Mouse (Mus musculus) CH12.LX (cell line): ENCODE data around the gene Myo19. TPM values are rescaled to one million over a fixed set of nuclear protein-coding genes. Genes with fewer than 3 reads are reported as not detected.
A peak's percentile ranks its signal among the peaks of the same experiment; 100 is the strongest.

Experiments used
- DNase-seq: peaks from one replicate; pipeline ENCODE4 v3.0.0-alpha.2; 2013; ENCODE audit errors: extremely low read depth
- H3K27ac ChIP-seq: 2 replicates; pipeline ENCODE4 v1.5.1; 2012; ENCODE audit warnings: low read depth, mild to moderate bottlenecking, control low read depth, moderate library complexity; ENCODE audit not compliant: insufficient read depth
- H3K27me3 ChIP-seq: replicated peaks from 2 replicates; pipeline ENCODE3; 2012; ENCODE audit warnings: inconsistent platforms
- H3K36me3 ChIP-seq, 2 experiments: replicated peaks in 1 of 2; 2 replicates each; pipeline versions ENCODE3 to v1.6.1; 2012; ENCODE audit warnings: inconsistent platforms in 1 of 2, low read length in 1 of 2, mild to moderate bottlenecking in 1 of 2, mixed read lengths in 1 of 2, moderate library complexity in 1 of 2; ENCODE audit not compliant: control insufficient read depth in 1 of 2, insufficient read depth in 1 of 2
- H3K4me1 ChIP-seq, 2 experiments: 2 replicates each; pipeline ENCODE4 v1.6.1; 2012; ENCODE audit warnings: inconsistent platforms in 1 of 2, moderate library complexity in 1 of 2; ENCODE audit not compliant: insufficient read depth in 2 of 2, control insufficient read depth in 1 of 2
- H3K4me2 ChIP-seq: 2 replicates; pipeline ENCODE4 v1.6.1; 2012; ENCODE audit warnings: low read depth, mild to moderate bottlenecking, control low read depth; ENCODE audit not compliant: poor library complexity, insufficient read depth, severe bottlenecking
- H3K4me3 ChIP-seq, 3 experiments: fragments of 150-350 bp in 1 of 3; sonication (generic) in 1 of 3; replicated peaks in 1 of 3; 2 replicates each; pipeline versions ENCODE3 to v1.5.1; 2011 to 2012; ENCODE audit warnings: low read depth in 2 of 3, low read length in 2 of 3, mild to moderate bottlenecking in 2 of 3, moderate library complexity in 2 of 3, control low read depth in 1 of 3, improper control_type of control experiment in 1 of 3, inconsistent platforms in 1 of 3, mixed read lengths in 1 of 3; ENCODE audit not compliant: poor library complexity in 1 of 3
- H3K79me2 ChIP-seq: replicated peaks from 2 replicates; pipeline ENCODE4 v1.6.1; 2012; ENCODE audit warnings: mild to moderate bottlenecking, moderate library complexity; ENCODE audit not compliant: control insufficient read depth, poor library complexity, insufficient read depth, severe bottlenecking; ENCODE audit errors: extremely low read depth
- H3K9ac ChIP-seq: 2 replicates; pipeline ENCODE4 v1.6.1; 2012; ENCODE audit warnings: low read depth, mild to moderate bottlenecking, control low read depth, moderate library complexity; ENCODE audit not compliant: insufficient read depth
- H3K9me3 ChIP-seq: replicated peaks from 2 replicates; pipeline ENCODE3; 2012; ENCODE audit warnings: low read length, inconsistent platforms, mixed read lengths
- BHLHE40 ChIP-seq: IDR thresholded peaks from 2 replicates; pipeline ENCODE4 v1.6.1; 2011; ENCODE audit warnings: mild to moderate bottlenecking, low read depth, low read length, improper control_type of control experiment
- CHD1 ChIP-seq: IDR thresholded peaks from 2 replicates; pipeline ENCODE4 v1.6.1; 2012; ENCODE audit warnings: low read depth, low read length, improper control_type of control experiment, inconsistent platforms
- CTCF ChIP-seq, 2 experiments: IDR thresholded peaks in 1 of 2; conservative IDR thresholded peaks in 1 of 2; 2 replicates each; pipeline ENCODE4 v1.5.1; 2011 to 2012; ENCODE audit warnings: low read depth in 2 of 2, low read length in 2 of 2, improper control_type of control experiment in 1 of 2, inconsistent platforms in 1 of 2, mild to moderate bottlenecking in 1 of 2, moderate library complexity in 1 of 2
- IRF4 ChIP-seq: IDR thresholded peaks from 2 replicates; pipeline ENCODE4 v1.6.1; 2014; ENCODE audit warnings: low read depth, mild to moderate bottlenecking, inconsistent platforms, low read length, improper control_type of control experiment
- JUN ChIP-seq: IDR thresholded peaks from 2 replicates; pipeline ENCODE4 v1.6.1; 2011; ENCODE audit warnings: low read depth, mild to moderate bottlenecking, low read length, improper control_type of control experiment, moderate library complexity; ENCODE audit not compliant: insufficient read depth
- JUND ChIP-seq: conservative IDR thresholded peaks from 2 replicates; pipeline ENCODE4 v1.6.1; 2011; ENCODE audit warnings: low read depth, low read length, improper control_type of control experiment
- MAZ ChIP-seq: IDR thresholded peaks from 2 replicates; pipeline ENCODE4 v1.6.1; 2012; ENCODE audit warnings: low read depth, mild to moderate bottlenecking, inconsistent platforms, low read length, improper control_type of control experiment, moderate library complexity
- MEF2A ChIP-seq: IDR thresholded peaks from 2 replicates; pipeline ENCODE4 v1.6.1; 2014; ENCODE audit warnings: low read depth, mild to moderate bottlenecking, inconsistent platforms, low read length, improper control_type of control experiment, borderline replicate concordance
- MXI1 ChIP-seq: IDR thresholded peaks from 2 replicates; pipeline ENCODE4 v1.6.1; 2011; ENCODE audit warnings: mild to moderate bottlenecking, low read depth, low read length, improper control_type of control experiment
- MYC ChIP-seq: IDR thresholded peaks from 2 replicates; pipeline ENCODE4 v1.6.1; 2011; ENCODE audit warnings: low read depth, mild to moderate bottlenecking, improper control_type of control experiment, low read length
- NELFE ChIP-seq: IDR thresholded peaks from 2 replicates; pipeline ENCODE4 v1.6.1; 2011; ENCODE audit warnings: low read depth, low read length, improper control_type of control experiment
- POLR2A ChIP-seq: IDR thresholded peaks from 2 replicates; pipeline ENCODE4 v1.6.1; 2011; ENCODE audit warnings: low read depth, mild to moderate bottlenecking, improper control_type of control experiment, low read length
- POLR2AphosphoS2 ChIP-seq: IDR thresholded peaks from 2 replicates; pipeline ENCODE4 v1.6.1; 2011; ENCODE audit warnings: low read depth, low read length, improper control_type of control experiment
- TBP ChIP-seq: conservative IDR thresholded peaks from 2 replicates; pipeline ENCODE4 v1.6.1; 2011; ENCODE audit warnings: low read depth, low read length, improper control_type of control experiment
- TCF12 ChIP-seq: IDR thresholded peaks from 2 replicates; pipeline ENCODE4 v1.6.1; 2014; ENCODE audit warnings: low read depth, mild to moderate bottlenecking, inconsistent platforms, low read length, improper control_type of control experiment
- ZNF384 ChIP-seq: IDR thresholded peaks from 2 replicates; pipeline ENCODE4 v1.6.1; 2012; ENCODE audit warnings: low read depth, low read length, improper control_type of control experiment, inconsistent platforms
- dilution Hi-C: fragments of 300-500 bp; cut with MboI; formaldehyde crosslinking; loops from 2 replicates; pipeline ENCODE4 v1.14.3; 2020; ENCODE audit warnings: low sequenced_read_pairs; ENCODE audit not compliant: extremely low pct_unique_long_range_greater_than_20kb, extremely low pct_ligation_motif_present
- in situ Hi-C: fragments of 300-500 bp; cut with MboI; formaldehyde crosslinking; loops from 3 replicates; pipeline ENCODE4 v1.14.3; 2019; ENCODE audit warnings: low sequenced_read_pairs, low pct_ligation_motif_present, low pct_unique_long_range_greater_than_20kb, mixed read lengths
- polyA plus RNA-seq: library from polyadenylated mRNA; unstranded; fragments of >175 nt; gene quantifications from 2 replicates; pipeline ENCODE4 v1.2.1, GENCODE M21; 2012; ENCODE audit warnings: low read depth; ENCODE audit not compliant: insufficient read length
- total RNA-seq, 2 experiments: library from RNA; depleted of rRNA; stranded (reverse); fragments of 300-350 nt in 1 of 2; fragments of >200 nt in 1 of 2; gene quantifications; 2 replicates each; pipeline ENCODE4 v1.2.3; 2012 to 2014

The Myo19 gene
- total and polyA plus RNA-seq, 3 experiments, result 8.0 to 27.1 (median 9.1) TPM

- dilution Hi-C loops, result no loop called here
Observed at GRCm38 (mm10) chr11:84871046-84871445, 8.9 kb upstream of the Myo19 start.

GRCm38 (mm10) chr11:84871548-84872069 is 8.3 kb upstream of the Myo19 start:
- in situ Hi-C loops (no loop called here), dilution Hi-C loops (no loop called here)
- Histone ChIP-seq H3K9ac (peak overlapping the region; percentile 98), H3K4me2 (peak overlapping the region; percentile 87), H3K79me2 (peaks cover 23% of the 10 kb centered on the region), H3K4me3 (peak overlapping the region; percentile 61 to 83 (median 67)), H3K36me3 (peaks cover 2 to 34% of the 10 kb centered on the region in 2 experiments), H3K27ac (peak overlapping the region; percentile 74), H3K4me1 (peaks cover 6 to 34% of the 10 kb centered on the region in 2 experiments; a peak in 3 of 4 replicates), H3K9me3 (no peaks in the 10 kb centered on the region), H3K27me3 (no peaks in the 10 kb centered on the region)
- TF ChIP-seq ZNF384, result peak; percentile 87
- TF ChIP-seq TBP, result 0 out of 2 replicates have a peak, but pooled peaks have one; percentile 4
- no peak for TF ChIP-seq CHD1
- DNase-seq, result no peak

More at GRCm38 (mm10) chr11:84871046-84871445, 8.9 kb upstream of the Myo19 start:
- peak overlapping the region; percentile 98 for H3K9ac ChIP-seq
- peaks cover 2 to 34% of the 10 kb centered on the region in 2 experiments for H3K36me3 ChIP-seq
- no peak for DNase-seq
- TF ChIP-seq POLR2AphosphoS2 (0 out of 2 replicates have a peak, but pooled peaks have one; percentile 73), MAZ (0 out of 2 replicates have a peak, but pooled peaks have one; percentile 9), MEF2A (0 out of 2 replicates have a peak, but pooled peaks have one; percentile 11), TCF12 (peak; percentile 14; the same call in 1 of the 2 replicates), MYC (peak; percentile 90), JUND (no peak), CTCF (conservative IDR thresholded peaks at IDR 0.05 in 1 of 2, IDR thresholded peaks at IDR 0.05 in 1 of 2; ENCODE audit: low read depth in 2 of 2, low read length in 2 of 2) (no peak), JUN (peak; percentile 5; the same call in 1 of the 2 replicates), IRF4 (peak; percentile 36), TBP (no peak; the same call in 1 of the 2 replicates), NELFE (peak; percentile 16; the same call in 1 of the 2 replicates), MXI1 (peak; percentile 71), BHLHE40 (no peak), POLR2A (no peak; the same call in 1 of the 2 replicates)
- H3K79me2 ChIP-seq, result peaks cover 27% of the 10 kb centered on the region
- H3K27ac ChIP-seq, result peak overlapping the region; percentile 74
- peaks cover 8 to 40% of the 10 kb centered on the region in 2 experiments; a peak in 3 of 4 replicates for H3K4me1 ChIP-seq
- no peaks in the 10 kb centered on the region for H3K9me3 ChIP-seq
- H3K4me3 ChIP-seq, result peak overlapping the region; percentile 61 to 83 (median 67)
- H3K4me2 ChIP-seq, result peak overlapping the region; percentile 87
- no peaks in the 10 kb centered on the region for H3K27me3 ChIP-seq
- in situ Hi-C loops, result no loop called here
